Mouse (Mus musculus) heart, postnatal 14 days (tissue): ENCODE results near the gene Gdpd5. TPM values are rescaled to one million over a fixed set of nuclear protein-coding genes. Genes with fewer than 3 reads are reported as not detected.

ENCODE experiments used
- DNase-seq, 2 experiments: peaks; one replicate each; pipeline ENCODE4 v3.0.0; 2021 to 2022
- intact Hi-C: fragments of 180-260 bp; cut with DNase I; formaldehyde crosslinking; loops from one replicate; pipeline ENCODE4 v1.15.1; 2025
- total RNA-seq, 2 experiments: library from RNA; stranded (reverse); gene quantifications; 2 replicates each; pipeline ENCODE4 v1.2.3; 2021

Gdpd5 gene
- total RNA-seq, 2 experiments from 2014 or later = 32.8 to 33.0 TPM

- intact Hi-C loops = no loop called here
Measured at GRCm38 (mm10) chr7:99430246-99430645, 49.0 kb downstream of the Gdpd5 start.

GRCm38 (mm10) chr7:99432248-99432647 lies 51.0 kb downstream of the Gdpd5 start:
- intact Hi-C loops = no loop called here
- DNase-seq = peak; percentile 42 to 55

More at GRCm38 (mm10) chr7:99430246-99430645, 49.0 kb downstream of the Gdpd5 start:
- no peak for DNase-seq

GRCm38 (mm10) chr7:99432863-99433262 lies 51.6 kb downstream of the Gdpd5 start:
- intact Hi-C loops = no loop called here

GRCm38 (mm10) chr7:99434672-99435250 lies 53.5 kb downstream of the Gdpd5 start:
- no peak for DNase-seq
- intact Hi-C loops = no loop called here

More at GRCm38 (mm10) chr7:99432863-99433262, 51.6 kb downstream of the Gdpd5 start:
- no peak for DNase-seq

- DNase-seq = no peak
- intact Hi-C loops = no loop called here
Measured at GRCm38 (mm10) chr7:99436530-99436929, 55.3 kb downstream of the Gdpd5 start.

GRCm38 (mm10) chr7:99438881-99439280 lies 57.7 kb downstream of the Gdpd5 start:
- intact Hi-C loops = no loop called here
- DNase-seq = no peak

- intact Hi-C loops = no loop called here
- DNase-seq = peak; percentile 71 to 83
Measured at GRCm38 (mm10) chr7:99441534-99442072, 60.4 kb downstream of the Gdpd5 start.

- intact Hi-C loops = no loop called here
Measured at GRCm38 (mm10) chr7:99443164-99443563, 62.0 kb downstream of the Gdpd5 start.

GRCm38 (mm10) chr7:99444012-99444411 lies 62.8 kb downstream of the Gdpd5 start:
- intact Hi-C loops = no loop called here
- no peak for DNase-seq

More at GRCm38 (mm10) chr7:99443164-99443563, 62.0 kb downstream of the Gdpd5 start:
- no peak for DNase-seq

- intact Hi-C loops = no loop called here
- DNase-seq = peak in 1 of 2 experiments; percentile 43
Measured at GRCm38 (mm10) chr7:99445833-99446232, 64.6 kb downstream of the Gdpd5 start.

- no peak for DNase-seq
- intact Hi-C loops = no loop called here
Measured at GRCm38 (mm10) chr7:99447323-99447722, 66.1 kb downstream of the Gdpd5 start.

GRCm38 (mm10) chr7:99448619-99449018 lies 67.4 kb downstream of the Gdpd5 start:
- intact Hi-C loops = no loop called here
- DNase-seq = no peak

- no peak for DNase-seq
- intact Hi-C loops = no loop called here
Measured at GRCm38 (mm10) chr7:99449063-99449462, 67.8 kb downstream of the Gdpd5 start.

GRCm38 (mm10) chr7:99449751-99450150 lies 68.5 kb downstream of the Gdpd5 start:
- DNase-seq = no peak
- intact Hi-C loops = loop anchor here (1.0 to 5.0 kb wide), 2 partner anchors 74 to 117 kb away; no protein-coding TSS in a partner anchor

- DNase-seq = peak; percentile 65 to 87
- intact Hi-C loops = loop anchor here (1.0 to 5.0 kb wide), 2 partner anchors 75 to 118 kb away; no protein-coding TSS in a partner anchor
Measured at GRCm38 (mm10) chr7:99450703-99451102, 69.5 kb downstream of the Gdpd5 start.

GRCm38 (mm10) chr7:99452859-99453258 lies 71.6 kb downstream of the Gdpd5 start:
- intact Hi-C loops = loop anchor here (5.0 kb wide), 1 partner anchor 121 kb away; no protein-coding TSS in a partner anchor

GRCm38 (mm10) chr7:99454044-99454443 lies 72.8 kb downstream of the Gdpd5 start:
- intact Hi-C loops = loop anchor here (5.0 kb wide), 1 partner anchor 122 kb away; no protein-coding TSS in a partner anchor
- DNase-seq = no peak

More at GRCm38 (mm10) chr7:99452859-99453258, 71.6 kb downstream of the Gdpd5 start:
- DNase-seq = no peak

GRCm38 (mm10) chr7:99458849-99459248 lies 77.6 kb downstream of the Gdpd5 start:
- intact Hi-C loops = no loop called here
- DNase-seq = no peak

- intact Hi-C loops = no loop called here
- DNase-seq = no peak
Measured at GRCm38 (mm10) chr7:99459888-99460652, 78.9 kb downstream of the Gdpd5 start.

GRCm38 (mm10) chr7:99463120-99463519 lies 81.9 kb downstream of the Gdpd5 start:
- no peak for DNase-seq
- intact Hi-C loops = no loop called here

GRCm38 (mm10) chr7:99465811-99466210 lies 84.6 kb downstream of the Gdpd5 start, which contains the start of gene Klhl35:
TSS of gene Klhl35 (plus strand) at chr7:99466004.
- DNase-seq = no peak
- intact Hi-C loops = no loop called here
